Mouse (Mus musculus) hindbrain, embryonic 12.5 days (tissue): ENCODE data around the gene Rnasek. TPM values are rescaled to one million over a fixed set of nuclear protein-coding genes. Genes with fewer than 3 reads are reported as not detected.

ENCODE experiments used
- ATAC-seq: fragments of 200-750 bp; cut with Nextera tagmentation; 2 replicates; pipeline ENCODE4 v1.8.0; 2017; ENCODE audit warnings: moderate TSS enrichment; ENCODE audit not compliant: low FRiP score
- H3K27ac ChIP-seq: fragments of 300-500 bp; sonication (generic); 2 replicates; pipeline ENCODE4 v1.5.1; 2016; ENCODE audit warnings: mild to moderate bottlenecking
- H3K27me3 ChIP-seq: fragments of 300-500 bp; sonication (generic); 2 replicates; pipeline ENCODE4 v1.6.1; 2016; ENCODE audit warnings: mild to moderate bottlenecking
- H3K36me3 ChIP-seq: fragments of 300-500 bp; sonication (generic); 2 replicates; pipeline ENCODE4 v1.6.1; 2016; ENCODE audit warnings: mild to moderate bottlenecking
- H3K4me1 ChIP-seq: fragments of 300-500 bp; sonication (generic); 2 replicates; pipeline ENCODE4 v1.6.1; 2016
- H3K4me2 ChIP-seq: fragments of 300-500 bp; sonication (generic); replicated peaks from 2 replicates; pipeline ENCODE4 v1.6.1; 2016; ENCODE audit warnings: mild to moderate bottlenecking
- H3K4me3 ChIP-seq: fragments of 300-500 bp; sonication (generic); 2 replicates; pipeline ENCODE4 v1.5.1; 2016; ENCODE audit warnings: mild to moderate bottlenecking
- H3K9ac ChIP-seq: fragments of 300-500 bp; sonication (generic); 2 replicates; pipeline ENCODE4 v1.6.1; 2016; ENCODE audit warnings: mild to moderate bottlenecking, moderate library complexity
- H3K9me3 ChIP-seq: fragments of 300-500 bp; sonication (generic); replicated peaks from 2 replicates; pipeline ENCODE4 v1.6.1; 2016; ENCODE audit warnings: mild to moderate bottlenecking
- WGBS: fragments of 180-500 bp; shearing (Covaris S2); methylation state at CpG from one replicate; pipeline ENCODE4 v1.1.7; 2016; 5-methylcytosine and 5-hydroxymethylcytosine counted together
- polyA plus RNA-seq: library from polyadenylated mRNA; unstranded; fragments of >200 nt; fragmentation: Nextera tagmentation; extraction: Ambion mirVana; gene quantifications from 2 replicates; pipeline ENCODE4 v1.2.1, GENCODE M21; 2016

The Rnasek gene
- polyA plus RNA-seq, 1 experiment from 2014 or later: 200 TPM

DNA sequence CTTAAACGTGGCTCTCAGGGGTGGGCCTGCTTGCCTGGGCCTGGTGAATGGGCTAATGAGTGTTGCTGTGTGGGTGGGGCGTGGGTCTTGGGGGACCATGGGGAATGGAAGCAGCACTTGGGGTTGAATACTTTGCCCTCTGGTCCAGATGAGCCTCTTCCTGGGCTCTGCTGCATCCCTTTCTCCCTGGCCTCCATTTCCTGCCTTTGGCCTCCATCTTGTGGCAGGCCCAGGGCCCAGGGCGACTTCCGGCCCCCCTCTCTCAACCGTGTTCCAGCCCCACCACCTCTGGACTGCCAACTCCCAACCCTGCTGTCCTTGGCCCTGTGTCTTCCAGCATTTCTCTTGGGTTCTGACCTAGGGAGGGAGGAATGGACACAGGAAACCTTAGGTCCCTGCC, 5.6 kb downstream of the Rnasek start:
- peaks cover 20% of the 10 kb centered on the region for H3K27me3 ChIP-seq
- no peak for ATAC-seq
- no peak overlapping the region for H3K27ac ChIP-seq
- no peak overlapping the region for H3K9ac ChIP-seq
- peaks cover 21% of the 10 kb centered on the region for H3K36me3 ChIP-seq
- peaks cover 44% of the 10 kb centered on the region for H3K4me1 ChIP-seq
- WGBS: 61% methylated on average over 5 of the region's 5 CpGs
- H3K9me3 ChIP-seq: no peaks in the 10 kb centered on the region
- no peak overlapping the region for H3K4me2 ChIP-seq
- H3K4me3 ChIP-seq: no peak overlapping the region

DNA sequence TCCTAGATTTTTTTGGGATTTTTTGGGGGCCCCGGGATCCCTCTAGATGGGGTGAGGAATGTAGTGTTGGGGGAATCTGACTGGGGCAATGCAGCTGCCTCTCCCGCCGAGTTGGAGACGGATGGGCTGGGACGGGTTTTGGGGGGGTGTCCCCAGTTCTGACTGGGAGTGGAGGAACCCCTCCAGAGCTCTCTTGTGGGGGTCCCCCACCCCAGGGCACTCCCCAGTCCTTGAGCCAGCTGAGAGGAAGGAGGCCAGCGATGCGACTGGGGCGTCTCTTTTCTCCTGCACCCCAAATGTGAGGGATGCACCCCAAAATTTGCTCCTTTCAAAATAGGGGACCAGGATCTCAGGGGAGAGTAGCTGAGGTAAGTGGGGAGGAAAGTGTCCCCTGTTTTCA, 6.6 kb downstream of the Rnasek start:
- H3K4me1 ChIP-seq: peaks cover 40% of the 10 kb centered on the region
- H3K4me2 ChIP-seq: peak overlapping the region; percentile 51
- H3K27ac ChIP-seq: no peak overlapping the region
- no peak for ATAC-seq
- peaks cover 21% of the 10 kb centered on the region for H3K36me3 ChIP-seq
- peak overlapping the region; percentile 25; the same call in 1 of the 2 replicates for H3K4me3 ChIP-seq
- peaks cover 30% of the 10 kb centered on the region for H3K27me3 ChIP-seq
- peak overlapping the region; percentile 41 for H3K9ac ChIP-seq
- H3K9me3 ChIP-seq: no peaks in the 10 kb centered on the region
- WGBS: 39% methylated on average over 8 of the region's 8 CpGs

DNA sequence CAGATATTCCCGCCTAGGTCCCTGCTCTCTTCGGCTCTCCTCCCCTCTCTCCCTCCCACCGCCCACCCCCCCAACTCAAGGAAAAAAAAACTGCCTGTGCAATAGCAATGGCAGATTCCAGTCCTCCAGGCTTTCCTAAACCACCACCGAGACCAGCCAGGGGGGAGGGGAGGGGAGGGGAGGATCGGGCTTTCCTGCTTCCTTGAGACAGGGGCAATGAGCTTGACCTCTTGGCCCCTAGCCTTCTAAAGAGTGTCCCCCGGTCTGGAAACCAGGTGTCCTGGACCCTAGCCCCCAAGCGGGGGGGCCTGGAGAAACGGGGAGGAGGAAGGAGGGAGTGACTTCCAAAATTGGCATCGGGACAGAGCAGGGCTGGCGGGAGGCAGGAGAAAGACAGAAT, 7.1 kb downstream of the Rnasek start:
- peaks cover 40% of the 10 kb centered on the region for H3K4me1 ChIP-seq
- 4% methylated on average over 9 of the region's 10 CpGs for WGBS
- peaks cover 35% of the 10 kb centered on the region for H3K27me3 ChIP-seq
- peak overlapping the region; percentile 25 for H3K4me3 ChIP-seq
- peak overlapping the region; percentile 41 for H3K9ac ChIP-seq
- H3K9me3 ChIP-seq: no peaks in the 10 kb centered on the region
- H3K27ac ChIP-seq: no peak overlapping the region
- H3K36me3 ChIP-seq: peaks cover 21% of the 10 kb centered on the region
- ATAC-seq: no peak
- peak overlapping the region; percentile 51 for H3K4me2 ChIP-seq

DNA sequence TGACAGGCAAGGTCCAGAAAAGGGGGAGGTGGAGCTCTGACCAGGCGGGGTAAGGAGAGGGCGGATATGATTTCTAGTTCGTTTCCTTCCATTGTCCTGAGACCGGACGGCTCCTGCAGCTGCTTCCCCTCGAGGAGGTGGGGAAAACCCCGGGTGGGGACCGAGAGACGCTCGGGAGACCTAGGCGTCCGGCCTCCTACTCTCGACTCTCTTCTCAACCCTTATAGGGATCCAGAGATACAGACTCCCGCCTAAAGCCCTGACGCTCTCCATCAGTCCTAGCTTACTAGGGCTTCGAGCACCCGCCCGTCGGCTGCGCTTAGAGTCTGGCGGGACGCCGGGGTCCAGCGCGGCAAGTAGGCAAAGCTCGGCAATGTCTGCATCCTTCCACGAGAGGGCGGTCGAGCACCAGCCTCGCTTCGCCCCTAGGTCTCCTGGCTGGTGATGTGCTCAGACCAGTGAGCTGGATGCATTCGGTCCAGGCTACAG, 9.4 kb downstream of the Rnasek start:
- Histone ChIP-seq H3K4me1 (peaks cover 40% of the 10 kb centered on the region), H3K4me2 (peak overlapping the region; percentile 42), H3K36me3 (peaks cover 12% of the 10 kb centered on the region), H3K9me3 (no peaks in the 10 kb centered on the region), H3K27me3 (peaks cover 58% of the 10 kb centered on the region), H3K9ac (no peak overlapping the region), H3K27ac (no peak overlapping the region; the same call in 1 of the 2 replicates), H3K4me3 (peak overlapping the region; percentile 24)
- ATAC-seq: peak; percentile 30; the same call in 1 of the 2 replicates
- 2% methylated on average over 32 of the region's 32 CpGs for WGBS

GRCm38 (mm10) chr11:70229260-70230010, 10.2 kb downstream of the Rnasek start, which contains the start of gene Bcl6b:
TSS of gene Bcl6b (minus strand) at chr11:70229798.
- Histone ChIP-seq H3K9me3 (no peaks in the 10 kb centered on the region), H3K4me1 (peaks cover 40% of the 10 kb centered on the region), H3K36me3 (peaks cover 4% of the 10 kb centered on the region), H3K27me3 (peaks cover 66% of the 10 kb centered on the region), H3K4me3 (peak within 1 kb of the TSS; percentile 24), H3K9ac (peak within 1 kb of the TSS; percentile 29), H3K4me2 (peak within 1 kb of the TSS; percentile 42), H3K27ac (no peak within 1 kb of the TSS; the same call in 1 of the 2 replicates)
- ATAC-seq: no peak
- WGBS: 3% methylated on average over 39 of the region's 39 CpGs

GRCm38 (mm10) chr11:70228828-70229227, 10.8 kb downstream of the Rnasek start:
- Histone ChIP-seq H3K36me3 (no peaks in the 10 kb centered on the region), H3K27me3 (peaks cover 72% of the 10 kb centered on the region), H3K4me3 (peak overlapping the region; percentile 24), H3K4me2 (peak overlapping the region; percentile 42), H3K9me3 (no peaks in the 10 kb centered on the region), H3K27ac (no peak overlapping the region), H3K4me1 (peaks cover 40% of the 10 kb centered on the region), H3K9ac (peak overlapping the region; percentile 29; the same call in 1 of the 2 replicates)
- under 1% methylated on average over 19 of the region's 19 CpGs for WGBS
- peak; percentile 42; the same call in 1 of the 2 replicates for ATAC-seq

GRCm38 (mm10) chr11:70227661-70228245, 11.9 kb downstream of the Rnasek start:
- no peaks in the 10 kb centered on the region for H3K9me3 ChIP-seq
- peak overlapping the region; percentile 17; the same call in 1 of the 2 replicates for H3K4me2 ChIP-seq
- 89% methylated on average over 4 of the region's 4 CpGs for WGBS
- ATAC-seq: no peak
- no peak overlapping the region for H3K27ac ChIP-seq
- no peak overlapping the region for H3K4me3 ChIP-seq
- H3K36me3 ChIP-seq: no peaks in the 10 kb centered on the region
- H3K27me3 ChIP-seq: peaks cover 77% of the 10 kb centered on the region
- H3K4me1 ChIP-seq: peaks cover 34% of the 10 kb centered on the region
- H3K9ac ChIP-seq: no peak overlapping the region

GRCm38 (mm10) chr11:70227126-70227525, 12.5 kb downstream of the Rnasek start:
- Histone ChIP-seq H3K4me2 (0 out of 2 replicates have a peak overlapping the region, but pooled peaks have one; percentile 45), H3K4me3 (no peak overlapping the region; the same call in 1 of the 2 replicates), H3K4me1 (peaks cover 32% of the 10 kb centered on the region), H3K36me3 (no peaks in the 10 kb centered on the region), H3K27ac (no peak overlapping the region), H3K9me3 (no peaks in the 10 kb centered on the region), H3K27me3 (peaks cover 77% of the 10 kb centered on the region), H3K9ac (no peak overlapping the region)
- WGBS: 32% methylated on average over 5 of the region's 5 CpGs
- no peak for ATAC-seq

DNA sequence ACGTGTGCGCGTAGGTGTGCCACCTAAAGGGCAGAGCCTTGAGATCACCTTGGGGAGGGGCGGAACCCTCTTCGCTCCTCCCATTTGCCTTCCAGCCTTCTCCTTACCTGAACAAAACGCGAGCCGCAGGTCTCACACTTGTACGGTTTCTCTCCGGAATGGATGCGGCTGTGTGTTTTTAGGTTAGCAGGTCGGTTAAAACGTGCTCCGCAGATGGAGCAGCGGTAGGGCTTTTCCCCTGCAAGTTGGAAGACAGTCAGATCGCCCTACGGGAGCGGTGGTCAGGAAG, 13.1 kb downstream of the Rnasek start:
- H3K4me2 ChIP-seq: peak overlapping the region; percentile 45
- H3K36me3 ChIP-seq: no peaks in the 10 kb centered on the region
- H3K27ac ChIP-seq: no peak overlapping the region
- peaks cover 77% of the 10 kb centered on the region for H3K27me3 ChIP-seq
- 5% methylated on average over 18 of the region's 18 CpGs for WGBS
- ATAC-seq: no peak
- peaks cover 38% of the 10 kb centered on the region for H3K4me1 ChIP-seq
- peak overlapping the region; percentile 32; the same call in 1 of the 2 replicates for H3K9ac ChIP-seq
- H3K9me3 ChIP-seq: no peaks in the 10 kb centered on the region
- H3K4me3 ChIP-seq: peak overlapping the region; percentile 20

GRCm38 (mm10) chr11:70225798-70226601, 13.6 kb downstream of the Rnasek start:
- Histone ChIP-seq H3K36me3 (no peaks in the 10 kb centered on the region), H3K9me3 (no peaks in the 10 kb centered on the region), H3K9ac (peak overlapping the region; percentile 32; the same call in 1 of the 2 replicates), H3K27me3 (peaks cover 77% of the 10 kb centered on the region), H3K4me1 (peaks cover 40% of the 10 kb centered on the region), H3K27ac (no peak overlapping the region), H3K4me3 (peak overlapping the region; percentile 20), H3K4me2 (peak overlapping the region; percentile 45)
- 16% methylated on average over 27 of the region's 27 CpGs for WGBS
- no peak for ATAC-seq

DNA sequence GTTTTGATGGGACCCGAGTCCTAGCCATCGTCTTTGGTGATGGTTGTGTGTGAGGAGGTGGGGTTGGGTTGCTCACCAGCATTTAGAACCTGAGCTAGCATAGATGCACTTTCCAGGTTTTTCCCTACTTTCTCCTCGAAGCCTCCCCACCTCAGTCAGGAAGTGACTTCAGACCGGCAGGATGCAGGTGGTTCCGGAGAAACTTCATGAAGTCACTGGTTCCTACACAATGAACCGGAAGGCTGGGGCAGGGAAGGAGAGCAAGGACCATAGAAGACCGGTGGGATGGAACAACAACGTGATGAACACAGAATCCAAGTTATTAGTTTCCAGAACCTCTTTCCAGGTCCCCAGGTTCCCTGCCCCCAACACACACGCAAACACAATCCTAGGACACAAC, 15.9 kb downstream of the Rnasek start:
- Histone ChIP-seq H3K27ac (no peak overlapping the region), H3K9me3 (no peaks in the 10 kb centered on the region), H3K27me3 (peaks cover 54% of the 10 kb centered on the region), H3K36me3 (0 out of 2 replicates have a peak, but pooled peaks cover 2% of the 10 kb centered on the region), H3K4me2 (no peak overlapping the region), H3K4me1 (peaks cover 38% of the 10 kb centered on the region), H3K9ac (no peak overlapping the region), H3K4me3 (no peak overlapping the region)
- no peak for ATAC-seq
- 86% methylated on average over 9 of the region's 9 CpGs for WGBS
